Mouse (Mus musculus) inflammation-experienced regulatory T-cells (primary cell): ENCODE data around the gene Fcgr1. TPM values are rescaled to one million over a fixed set of nuclear protein-coding genes. Genes with fewer than 3 reads are reported as not detected.

Experiments
- polyA plus RNA-seq, 2 experiments: library from polyadenylated mRNA; unstranded; fragments of 100-300 nt; shearing (Covaris generic); gene quantifications; one replicate each; pipeline ENCODE4 v1.2.1; 2017

Fcgr1 gene
- not detected for polyA plus RNA-seq

GRCm38 (mm10) chr3:96293787-96294186 lies at the start of gene Fcgr1:
Gene Fcgr1, minus strand, starts transcription at chr3:96293969.

GRCm38 (mm10) chr3:96269511-96270474 lies 24.0 kb downstream of the Fcgr1 start, which contains the start of gene Hist2h2bb:
Gene Hist2h2bb, plus strand, starts transcription at chr3:96269752.

GRCm38 (mm10) chr3:96268051-96268775 lies 25.6 kb downstream of the Fcgr1 start, which contains the start of gene Hist2h3b:
Gene Hist2h3b, plus strand, starts transcription at chr3:96268654.

GRCm38 (mm10) chr3:96262979-96263550 lies 30.7 kb downstream of the Fcgr1 start, which contains the start of gene Hist2h4:
Gene Hist2h4, minus strand, starts transcription at chr3:96263311.

GRCm38 (mm10) chr3:96246427-96246856 lies 47.3 kb downstream of the Fcgr1 start, which contains the start of gene Hist2h3c1:
Gene Hist2h3c1, plus strand, starts transcription at chr3:96246685.

GRCm38 (mm10) chr3:96245003-96245886 lies 48.5 kb downstream of the Fcgr1 start, which contains the start of gene Hist2h2aa1:
Gene Hist2h2aa1, plus strand, starts transcription at chr3:96245497.

GRCm38 (mm10) chr3:96239949-96240798 lies 53.6 kb downstream of the Fcgr1 start, which contains the start of gene Hist2h2aa2:
Gene Hist2h2aa2, minus strand, starts transcription at chr3:96240276.

GRCm38 (mm10) chr3:96238954-96239793 lies 54.6 kb downstream of the Fcgr1 start, which contains the start of gene Hist2h3c2:
Gene Hist2h3c2, minus strand, starts transcription at chr3:96239127.

Other genes starting within 250 kb of the Fcgr1 start
- 10 to 100 TPM; 22.0 to 26.8 TPM for gene Vps45, start 235.5 kb downstream of the Fcgr1 start, polyA plus RNA-seq
- gene Otud7b, start 189.4 kb downstream of the Fcgr1 start, polyA plus RNA-seq = 10 to 100 TPM; 16.6 to 20.0 TPM
- 1 to 10 TPM in 1 of 2 experiments, under 1 TPM in 1; 0.95 to 3.8 TPM for gene Mtmr11, start 132.0 kb downstream of the Fcgr1 start, polyA plus RNA-seq
- 100 to 1,000 TPM; 127 to 153 TPM for gene Sf3b4, start 121.6 kb downstream of the Fcgr1 start, polyA plus RNA-seq
- 1 to 10 TPM; 2.4 to 2.7 TPM for gene Sv2a, start 112.8 kb downstream of the Fcgr1 start, polyA plus RNA-seq
- 10 to 100 TPM; 23.2 to 32.3 TPM for gene Bola1, start 74.3 kb downstream of the Fcgr1 start, polyA plus RNA-seq
- 1 to 10 TPM in 1 of 2 experiments, under 1 TPM in 1; 0.87 to 3.8 TPM for gene Hist2h2ab, start 74.1 kb downstream of the Fcgr1 start, polyA plus RNA-seq
- 10 to 100 TPM in 1 of 2 experiments, 1 to 10 TPM in 1; 8.1 to 16.9 TPM for gene Hist2h2ac, start 73.1 kb downstream of the Fcgr1 start, polyA plus RNA-seq
- gene Hist2h2be, start 72.8 kb downstream of the Fcgr1 start, polyA plus RNA-seq = 1 to 10 TPM; 4.7 to 5.5 TPM
- gene Hist2h3c2, start 54.8 kb downstream of the Fcgr1 start, polyA plus RNA-seq = 1 to 10 TPM in 1 of 2 experiments, under 1 TPM in 1; 0.34 to 1.4 TPM
- gene Hist2h2aa2, start 53.7 kb downstream of the Fcgr1 start, polyA plus RNA-seq = 100 to 1,000 TPM in 1 of 2 experiments, 10 to 100 TPM in 1; 64.9 to 115 TPM
- 1 to 10 TPM in 1 of 2 experiments, not detected in 1; 1.5 TPM for gene Hist2h2aa1, start 48.5 kb downstream of the Fcgr1 start, polyA plus RNA-seq
- not detected for gene Hist2h3c1, start 47.3 kb downstream of the Fcgr1 start, polyA plus RNA-seq
- 1 to 10 TPM; 5.2 to 5.3 TPM for gene Hist2h4, start 30.7 kb downstream of the Fcgr1 start, polyA plus RNA-seq
- gene Hist2h3b, start 25.3 kb downstream of the Fcgr1 start, polyA plus RNA-seq = 10 to 100 TPM in 1 of 2 experiments, 1 to 10 TPM in 1; 8.0 to 10.3 TPM
- gene Hist2h2bb, start 24.2 kb downstream of the Fcgr1 start, polyA plus RNA-seq = 10 to 100 TPM in 1 of 2 experiments, 1 to 10 TPM in 1; 8.1 to 21.6 TPM
- gene BC107364, start 158.3 kb upstream of the Fcgr1 start, polyA plus RNA-seq = 1 to 10 TPM in 1 of 2 experiments, not detected in 1; 1.5 TPM
- under 1 TPM; 0.30 to 0.73 TPM for gene Hfe2, start 231.2 kb upstream of the Fcgr1 start, polyA plus RNA-seq